Mouse (Mus musculus) stomach, postnatal 0 days (tissue): ENCODE results near the gene Tex14.

Experiments
- CTCF ChIP-seq: IDR thresholded peaks from 2 replicates; pipeline ENCODE4 v1.5.1; 2016; ENCODE audit warnings: antibody characterized with exemption, low read depth, mild to moderate bottlenecking, moderate library complexity
- EP300 ChIP-seq: optimal IDR thresholded peaks from 2 replicates; pipeline ENCODE3; 2016; ENCODE audit warnings: antibody characterized with exemption

DNA sequence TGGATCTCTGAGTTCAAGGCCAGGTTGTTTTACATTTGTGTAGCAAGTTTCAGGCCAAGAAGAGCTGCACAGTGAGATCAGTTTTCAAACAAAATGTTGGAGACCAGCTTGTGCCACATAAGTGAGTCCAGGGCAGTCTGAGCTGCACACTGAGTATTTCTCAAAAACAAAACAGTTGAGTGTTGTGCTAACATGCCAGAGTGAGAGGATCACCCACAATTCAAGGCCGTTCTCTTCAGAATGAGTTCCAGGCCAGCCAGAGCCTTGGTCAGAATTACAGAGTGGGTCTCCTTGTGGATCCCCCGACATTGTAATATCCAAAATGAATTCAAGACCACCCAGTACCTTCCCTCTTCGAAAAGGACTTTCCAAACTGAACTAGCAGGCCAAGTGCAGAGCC, 41.3 kb downstream of the Tex14 start:
- no peak for TF ChIP-seq CTCF
- no peak for TF ChIP-seq EP300
